Mouse (Mus musculus): ENCODE data around the gene Ipo11. TPM values are rescaled to one million over a fixed set of nuclear protein-coding genes. Genes with fewer than 3 reads are reported as not detected.
"Not testable (repeated sequence)": the region's sequence is repeated elsewhere in the genome, so short reads cannot be mapped to it uniquely, and the experiment has no call there.

Gene Ipo11
- polyA plus RNA-seq, 1 experiment from 2014 or later, result 48.3 TPM

GRCm38 (mm10) chr13:106935871-106936255 lies 895 bp downstream of the Ipo11 start:
- no peak for TF ChIP-seq CTCF (IDR thresholded peaks at IDR 0.05; ENCODE audit: low read depth)
- Histone ChIP-seq H3K27me3 (ENCODE audit: insufficient read depth, low read length) (no peaks in the 10 kb centered on the region), H3K4me1 (replicated peaks; ENCODE audit: insufficient read depth, low read length) (no peaks in the 10 kb centered on the region), H3K36me3 (ENCODE audit: insufficient read depth, low read length) (no peaks in the 10 kb centered on the region), H3K9me3 (replicated peaks; ENCODE audit: low read length) (no peaks in the 10 kb centered on the region), H3K4me3 (replicated peaks; ENCODE audit: low read depth, low read length) (peak overlapping the region; percentile 99), H3K4me2 (ENCODE audit: low read length) (peak overlapping the region; percentile 74), H3K9ac (ENCODE audit: low read depth, low read length) (peak overlapping the region; percentile 89), H3K27ac (peak overlapping the region; percentile 85; the same call in 1 of the 2 replicates)
- WGBS, result 6% methylated on average over 9 of the region's 9 CpGs
- ATAC-seq (replicated peaks; ENCODE audit: low FRiP score, low read depth), result no peak
- no peak for DNase-seq (ENCODE audit: low spot score)

DNA sequence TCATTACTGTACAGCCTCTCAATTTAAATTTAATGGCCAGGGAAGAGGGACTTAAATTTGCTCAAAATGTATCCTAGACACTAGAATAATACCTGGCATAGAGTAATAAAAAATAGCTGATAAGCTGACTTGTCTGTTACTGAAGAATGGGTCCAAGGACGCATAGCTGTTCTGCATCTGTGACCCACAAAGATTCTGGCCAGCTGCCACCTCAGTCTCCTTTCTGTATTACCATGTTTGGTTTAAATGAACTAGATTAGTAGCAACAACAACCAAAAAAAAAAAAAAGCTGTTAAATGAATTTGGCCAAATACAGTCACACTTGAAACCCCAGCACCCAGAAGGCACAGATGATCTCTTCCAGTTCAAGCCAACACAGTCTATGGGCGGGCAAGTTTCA lies 7.6 kb downstream of the Ipo11 start:
- TF ChIP-seq CTCF (IDR thresholded peaks at IDR 0.05; ENCODE audit: low read depth), result no peak
- 0 out of 2 replicates have a peak, but pooled peaks cover 3% of the 10 kb centered on the region for H3K36me3 ChIP-seq (ENCODE audit: insufficient read depth, low read length)
- H3K9me3 ChIP-seq (replicated peaks; ENCODE audit: low read length), result no peaks in the 10 kb centered on the region
- H3K9ac ChIP-seq (ENCODE audit: low read depth, low read length), result no peak overlapping the region
- H3K4me3 ChIP-seq (replicated peaks; ENCODE audit: low read depth, low read length), result no peak overlapping the region
- ATAC-seq (replicated peaks; ENCODE audit: low FRiP score, low read depth) (no peak), DNase-seq (ENCODE audit: low spot score) (no peak)
- H3K4me2 ChIP-seq (ENCODE audit: low read length), result no peak overlapping the region
- H3K4me1 ChIP-seq (replicated peaks; ENCODE audit: insufficient read depth, low read length), result no peaks in the 10 kb centered on the region
- no peak overlapping the region for H3K27ac ChIP-seq
- H3K27me3 ChIP-seq (ENCODE audit: insufficient read depth, low read length), result no peaks in the 10 kb centered on the region
- WGBS, result 81% methylated on average over 2 of the region's 2 CpGs

GRCm38 (mm10) chr13:106928296-106928695 lies 8.5 kb downstream of the Ipo11 start:
- H3K4me1 ChIP-seq (replicated peaks; ENCODE audit: insufficient read depth, low read length), result no peaks in the 10 kb centered on the region
- H3K9ac ChIP-seq (ENCODE audit: low read depth, low read length), result no peak overlapping the region
- no peak overlapping the region for H3K4me2 ChIP-seq (ENCODE audit: low read length)
- no peak overlapping the region for H3K27ac ChIP-seq
- DNase-seq (ENCODE audit: low spot score), result no peak
- H3K4me3 ChIP-seq (replicated peaks; ENCODE audit: low read depth, low read length), result no peak overlapping the region
- no peak for TF ChIP-seq CTCF (IDR thresholded peaks at IDR 0.05; ENCODE audit: low read depth)
- 88% methylated on average over 4 of the region's 4 CpGs for WGBS
- 0 out of 2 replicates have a peak, but pooled peaks cover 3% of the 10 kb centered on the region for H3K36me3 ChIP-seq (ENCODE audit: insufficient read depth, low read length)
- no peaks in the 10 kb centered on the region for H3K9me3 ChIP-seq (replicated peaks; ENCODE audit: low read length)
- no peaks in the 10 kb centered on the region for H3K27me3 ChIP-seq (ENCODE audit: insufficient read depth, low read length)
- ATAC-seq (replicated peaks; ENCODE audit: low FRiP score, low read depth), result no peak

- H3K4me1 ChIP-seq (replicated peaks; ENCODE audit: insufficient read depth, low read length); H3K27ac ChIP-seq; H3K9ac ChIP-seq (ENCODE audit: low read depth, low read length); H3K9me3 ChIP-seq (replicated peaks; ENCODE audit: low read length); ATAC-seq (replicated peaks; ENCODE audit: low FRiP score, low read depth); H3K27me3 ChIP-seq (ENCODE audit: insufficient read depth, low read length); H3K4me2 ChIP-seq (ENCODE audit: low read length); H3K36me3 ChIP-seq (ENCODE audit: insufficient read depth, low read length); DNase-seq (ENCODE audit: low spot score); H3K4me3 ChIP-seq (replicated peaks; ENCODE audit: low read depth, low read length): not testable (repeated sequence)
- 91% methylated on average over 3 of the region's 3 CpGs for WGBS
These were observed 10.8 kb downstream of the Ipo11 start for GRCm38 (mm10) chr13:106925921-106926320.

DNA sequence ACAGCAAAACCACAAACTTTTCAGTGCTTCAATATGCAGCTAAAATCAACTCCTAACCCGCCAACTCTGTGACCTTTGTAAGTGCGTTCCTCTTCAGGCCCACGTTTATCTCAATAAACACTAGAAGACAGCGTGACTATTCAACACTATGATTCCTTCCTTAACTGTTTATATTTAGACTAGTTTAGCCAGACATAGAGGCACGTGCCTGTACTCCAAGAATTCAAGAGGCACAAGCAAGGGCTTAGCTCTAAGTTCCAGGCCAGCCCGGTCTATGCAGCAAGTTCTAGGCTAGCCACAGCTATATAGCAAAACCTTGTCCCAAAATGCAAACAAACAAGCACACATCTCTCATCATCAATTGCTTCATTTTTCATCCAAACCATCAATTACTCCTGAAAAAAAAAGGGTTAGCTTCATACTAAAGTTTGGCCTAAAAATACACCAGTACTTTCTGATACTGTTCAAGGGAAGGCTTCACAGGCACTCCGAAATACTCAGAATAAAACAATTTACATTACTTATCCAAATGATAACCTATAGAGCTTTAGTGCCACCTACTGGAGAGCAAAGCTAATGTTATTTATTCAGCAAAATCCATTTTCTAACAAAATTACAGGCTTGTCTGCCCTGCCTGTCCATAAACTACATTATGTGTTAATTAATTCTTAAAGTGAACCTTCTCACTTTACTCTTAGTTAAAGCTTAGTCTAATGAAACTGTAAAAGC lies 18.3 kb downstream of the Ipo11 start:
- H3K4me3 ChIP-seq (replicated peaks; ENCODE audit: low read depth, low read length), result no peak overlapping the region
- ATAC-seq (replicated peaks; ENCODE audit: low FRiP score, low read depth) (no peak), DNase-seq (ENCODE audit: low spot score) (peak; percentile 79)
- 79% methylated on average over 7 of the region's 7 CpGs for WGBS
- H3K27ac ChIP-seq, result no peak overlapping the region
- no peak overlapping the region for H3K9ac ChIP-seq (ENCODE audit: low read depth, low read length)
- no peaks in the 10 kb centered on the region for H3K27me3 ChIP-seq (ENCODE audit: insufficient read depth, low read length)
- H3K36me3 ChIP-seq (ENCODE audit: insufficient read depth, low read length), result 0 out of 2 replicates have a peak, but pooled peaks cover 3% of the 10 kb centered on the region
- H3K4me1 ChIP-seq (replicated peaks; ENCODE audit: insufficient read depth, low read length), result no peaks in the 10 kb centered on the region
- no peaks in the 10 kb centered on the region for H3K9me3 ChIP-seq (replicated peaks; ENCODE audit: low read length)
- TF ChIP-seq CTCF (IDR thresholded peaks at IDR 0.05; ENCODE audit: low read depth), result peak; percentile 76
- H3K4me2 ChIP-seq (ENCODE audit: low read length), result no peak overlapping the region

GRCm38 (mm10) chr13:106913125-106913736 lies 23.5 kb downstream of the Ipo11 start:
- Histone ChIP-seq H3K4me2 (ENCODE audit: low read length) (no peak overlapping the region), H3K4me3 (replicated peaks; ENCODE audit: low read depth, low read length) (no peak overlapping the region), H3K27me3 (ENCODE audit: insufficient read depth, low read length) (no peaks in the 10 kb centered on the region), H3K4me1 (replicated peaks; ENCODE audit: insufficient read depth, low read length) (no peaks in the 10 kb centered on the region), H3K27ac (no peak overlapping the region), H3K36me3 (ENCODE audit: insufficient read depth, low read length) (peaks cover 14% of the 10 kb centered on the region), H3K9ac (ENCODE audit: low read depth, low read length) (no peak overlapping the region), H3K9me3 (replicated peaks; ENCODE audit: low read length) (no peaks in the 10 kb centered on the region)
- 69% methylated on average over 3 of the region's 3 CpGs for WGBS
- ATAC-seq (replicated peaks; ENCODE audit: low FRiP score, low read depth) (no peak), DNase-seq (ENCODE audit: low spot score) (no peak)
- TF ChIP-seq CTCF (IDR thresholded peaks at IDR 0.05; ENCODE audit: low read depth), result no peak
